Mouse (Mus musculus) forebrain, embryonic 13.5 days (tissue): ENCODE results near the gene Gm42669. TPM values are rescaled to one million over a fixed set of nuclear protein-coding genes. Genes with fewer than 3 reads are reported as not detected.

Experiments used
- ATAC-seq: fragments of 200-750 bp; cut with Nextera tagmentation; 2 replicates; pipeline ENCODE4 v1.8.0; 2017
- H3K27ac ChIP-seq: fragments of 300-500 bp; sonication (generic); 2 replicates; pipeline ENCODE4 v1.5.1; 2015; ENCODE audit warnings: inconsistent platforms, mild to moderate bottlenecking, moderate library complexity
- H3K27me3 ChIP-seq: fragments of 300-500 bp; sonication (generic); 2 replicates; pipeline ENCODE4 v1.6.1; 2015; ENCODE audit warnings: mild to moderate bottlenecking, inconsistent platforms
- H3K36me3 ChIP-seq: fragments of 300-500 bp; sonication (generic); 2 replicates; pipeline ENCODE4 v1.6.1; 2015; ENCODE audit warnings: mild to moderate bottlenecking, inconsistent platforms; ENCODE audit not compliant: poor library complexity, severe bottlenecking
- H3K4me1 ChIP-seq: fragments of 300-500 bp; sonication (generic); 2 replicates; pipeline ENCODE4 v1.6.1; 2015; ENCODE audit warnings: inconsistent platforms
- H3K4me2 ChIP-seq: fragments of 300-500 bp; sonication (generic); 2 replicates; pipeline ENCODE4 v1.6.1; 2015; ENCODE audit warnings: inconsistent platforms, mild to moderate bottlenecking, moderate library complexity
- H3K4me3 ChIP-seq: fragments of 300-500 bp; sonication (generic); 2 replicates; pipeline ENCODE4 v1.5.1; 2015; ENCODE audit warnings: mild to moderate bottlenecking, inconsistent platforms
- H3K9ac ChIP-seq: fragments of 300-500 bp; sonication (generic); 2 replicates; pipeline ENCODE4 v1.6.1; 2015; ENCODE audit warnings: mild to moderate bottlenecking, inconsistent platforms
- H3K9me3 ChIP-seq: fragments of 300-500 bp; sonication (generic); replicated peaks from 2 replicates; pipeline ENCODE4 v1.6.1; 2016; ENCODE audit warnings: inconsistent platforms
- WGBS: fragments of 180-500 bp; shearing (Covaris S2); methylation state at CpG from one replicate; pipeline ENCODE4 v1.1.7; 2015; 5-methylcytosine and 5-hydroxymethylcytosine counted together
- polyA plus RNA-seq: library from polyadenylated mRNA; unstranded; fragments of >200 nt; fragmentation: Nextera tagmentation; extraction: Ambion mirVana; gene quantifications from 2 replicates; pipeline ENCODE4 v1.2.1, GENCODE M21; 2015

Gm42669 gene
- polyA plus RNA-seq, 1 experiment from 2014 or later = 0.57 TPM

DNA sequence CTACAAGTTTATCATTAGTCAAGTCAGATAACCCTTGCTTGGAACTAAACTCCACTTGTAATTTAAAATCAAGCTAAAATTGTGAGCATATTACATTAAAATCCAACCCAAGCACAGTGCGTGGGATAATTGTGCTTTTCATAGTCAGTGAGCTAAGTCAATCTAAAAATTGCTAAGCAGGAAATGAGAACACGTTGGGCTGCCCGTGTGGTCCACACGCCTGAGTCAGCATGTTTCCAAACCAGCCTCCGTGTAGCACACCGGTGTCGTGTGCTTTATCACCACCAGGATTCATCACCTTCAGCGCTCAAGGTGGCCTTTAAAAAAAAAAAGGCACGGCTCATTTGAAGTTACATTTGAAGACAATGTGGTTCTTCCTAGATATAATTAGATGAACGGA, 16.9 kb downstream of the Gm42669 start:
- Histone ChIP-seq H3K9me3 (no peaks in the 10 kb centered on the region), H3K27me3 (no peaks in the 10 kb centered on the region), H3K4me1 (no peaks in the 10 kb centered on the region), H3K36me3 (no peaks in the 10 kb centered on the region), H3K9ac (no peak overlapping the region), H3K4me3 (no peak overlapping the region), H3K27ac (no peak overlapping the region), H3K4me2 (no peak overlapping the region)
- WGBS = 92% methylated on average over 10 of the region's 10 CpGs
- no peak for ATAC-seq

GRCm38 (mm10) chr5:107528856-107529255, 21.4 kb downstream of the Gm42669 start:
- Histone ChIP-seq H3K9me3 (no peaks in the 10 kb centered on the region), H3K36me3 (no peaks in the 10 kb centered on the region), H3K4me2 (no peak overlapping the region), H3K4me3 (no peak overlapping the region), H3K9ac (no peak overlapping the region), H3K27me3 (no peaks in the 10 kb centered on the region), H3K27ac (no peak overlapping the region), H3K4me1 (no peaks in the 10 kb centered on the region)
- no peak for ATAC-seq
- whole genome bisulfite sequencing = 92% methylated on average over 3 of the region's 3 CpGs

DNA sequence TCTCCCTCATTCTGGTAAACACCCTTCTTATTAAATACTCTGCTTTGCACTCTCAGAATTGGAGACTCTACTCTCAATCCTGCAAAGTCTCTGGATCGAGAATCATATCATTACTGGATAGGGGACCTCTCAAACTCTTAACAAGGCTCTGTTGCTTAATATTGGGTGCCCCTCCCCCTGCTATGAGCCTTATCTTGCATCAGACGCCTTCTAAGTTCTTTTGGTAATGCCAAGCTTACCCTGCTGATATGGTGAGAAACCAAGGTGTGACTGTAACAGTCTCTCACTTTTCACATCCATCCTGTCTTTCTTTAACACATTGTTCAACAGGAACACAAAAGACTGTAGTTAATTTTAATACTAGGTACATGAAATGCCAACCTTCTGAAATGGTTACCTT, 26.2 kb downstream of the Gm42669 start:
- Histone ChIP-seq H3K4me2 (no peak overlapping the region), H3K27ac (no peak overlapping the region), H3K9me3 (no peaks in the 10 kb centered on the region), H3K27me3 (no peaks in the 10 kb centered on the region), H3K4me3 (no peak overlapping the region), H3K9ac (no peak overlapping the region), H3K4me1 (no peaks in the 10 kb centered on the region), H3K36me3 (no peaks in the 10 kb centered on the region)
- WGBS = 63% methylated on average over 2 of the region's 2 CpGs
- no peak for ATAC-seq

- Histone ChIP-seq H3K36me3 (no peaks in the 10 kb centered on the region), H3K4me1 (no peaks in the 10 kb centered on the region), H3K4me2 (no peak within 1 kb of the TSS), H3K27ac (no peak within 1 kb of the TSS), H3K27me3 (no peaks in the 10 kb centered on the region), H3K9me3 (no peaks in the 10 kb centered on the region), H3K9ac (no peak within 1 kb of the TSS), H3K4me3 (no peak within 1 kb of the TSS)
- 83% methylated on average over 15 of the region's 15 CpGs for WGBS
- no peak for ATAC-seq
Observed at GRCm38 (mm10) chr5:107534581-107534980, 27.2 kb downstream of the Gm42669 start, which contains the start of gene 1700028K03Rik. Gene 1700028K03Rik (plus strand): TSS chr5:107534709.

- no peaks in the 10 kb centered on the region for H3K36me3 ChIP-seq
- H3K4me3 ChIP-seq = no peak overlapping the region
- 20% methylated on average over 7 of the region's 7 CpGs for WGBS
- H3K4me1 ChIP-seq = 0 out of 2 replicates have a peak, but pooled peaks cover 4% of the 10 kb centered on the region
- no peak for ATAC-seq
- no peak overlapping the region for H3K27ac ChIP-seq
- no peaks in the 10 kb centered on the region for H3K9me3 ChIP-seq
- H3K27me3 ChIP-seq = no peaks in the 10 kb centered on the region
- H3K4me2 ChIP-seq = no peak overlapping the region
- no peak overlapping the region for H3K9ac ChIP-seq
Observed at GRCm38 (mm10) chr5:107541696-107542095, 34.3 kb downstream of the Gm42669 start.

GRCm38 (mm10) chr5:107545927-107546326, 38.5 kb downstream of the Gm42669 start:
- H3K36me3 ChIP-seq = peaks cover 9% of the 10 kb centered on the region
- no peaks in the 10 kb centered on the region for H3K27me3 ChIP-seq
- H3K27ac ChIP-seq = no peak overlapping the region
- ATAC-seq = no peak
- 82% methylated on average over 4 of the region's 4 CpGs for WGBS
- H3K4me2 ChIP-seq = no peak overlapping the region
- H3K9me3 ChIP-seq = no peaks in the 10 kb centered on the region
- no peak overlapping the region for H3K4me3 ChIP-seq
- H3K4me1 ChIP-seq = 0 out of 2 replicates have a peak, but pooled peaks cover 4% of the 10 kb centered on the region
- no peak overlapping the region for H3K9ac ChIP-seq

DNA sequence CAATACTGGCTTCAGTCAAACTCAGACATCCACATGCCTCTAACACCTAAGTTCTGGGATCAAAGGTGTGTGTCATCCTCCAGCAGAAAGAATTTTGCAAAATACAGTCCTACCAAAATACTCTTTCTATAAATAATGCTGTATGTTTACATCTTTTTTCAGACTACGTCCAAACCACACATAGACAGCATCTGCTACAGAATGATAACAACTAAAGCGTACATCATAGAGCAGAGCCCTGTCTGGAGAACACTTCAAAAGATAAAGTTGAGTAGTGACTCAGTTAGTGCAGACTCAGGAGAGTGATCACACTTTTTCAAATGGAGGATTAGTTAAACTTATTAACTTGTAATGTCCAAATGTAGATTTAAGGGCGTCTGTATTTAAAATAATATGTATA, 40.5 kb downstream of the Gm42669 start:
- Histone ChIP-seq H3K9me3 (no peaks in the 10 kb centered on the region), H3K27me3 (no peaks in the 10 kb centered on the region), H3K4me1 (no peaks in the 10 kb centered on the region), H3K36me3 (peaks cover 18% of the 10 kb centered on the region), H3K27ac (no peak overlapping the region), H3K4me3 (no peak overlapping the region), H3K9ac (no peak overlapping the region), H3K4me2 (no peak overlapping the region)
- ATAC-seq = no peak
- WGBS = 90% methylated on average over 3 of the region's 3 CpGs

- no peak overlapping the region for H3K27ac ChIP-seq
- no peaks in the 10 kb centered on the region for H3K9me3 ChIP-seq
- no peak overlapping the region for H3K9ac ChIP-seq
- H3K4me2 ChIP-seq = no peak overlapping the region
- H3K27me3 ChIP-seq = no peaks in the 10 kb centered on the region
- 91% methylated on average over 3 of the region's 3 CpGs for WGBS
- peaks cover 18% of the 10 kb centered on the region for H3K36me3 ChIP-seq
- H3K4me3 ChIP-seq = no peak overlapping the region
- H3K4me1 ChIP-seq = no peaks in the 10 kb centered on the region
- no peak for ATAC-seq
Observed at GRCm38 (mm10) chr5:107548444-107548843, 41.0 kb downstream of the Gm42669 start.

DNA sequence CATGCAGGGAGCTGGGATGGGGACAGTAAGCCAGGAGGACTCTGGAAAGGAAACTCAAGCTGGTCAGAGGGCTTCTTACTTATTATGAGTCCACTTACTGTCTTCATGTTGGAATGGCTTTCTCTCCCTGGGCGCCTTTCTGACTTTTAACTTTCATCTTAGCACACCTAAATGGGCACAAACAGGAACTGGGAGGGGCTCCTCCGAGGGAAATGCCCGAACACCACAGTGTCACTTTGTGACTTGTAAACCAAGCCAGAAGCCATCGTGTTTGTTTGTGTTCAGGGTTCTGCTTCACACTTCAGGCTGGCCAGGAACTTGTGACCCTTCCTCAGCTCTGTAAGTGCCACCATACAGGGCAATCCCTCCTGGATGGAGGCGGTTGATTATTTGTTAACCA, 46.9 kb downstream of the Gm42669 start:
- Histone ChIP-seq H3K27me3 (no peaks in the 10 kb centered on the region), H3K4me2 (no peak overlapping the region), H3K27ac (no peak overlapping the region), H3K4me1 (no peaks in the 10 kb centered on the region), H3K36me3 (peaks cover 38% of the 10 kb centered on the region), H3K4me3 (no peak overlapping the region), H3K9me3 (no peaks in the 10 kb centered on the region), H3K9ac (no peak overlapping the region)
- ATAC-seq = no peak
- WGBS = 96% methylated on average over 5 of the region's 5 CpGs

DNA sequence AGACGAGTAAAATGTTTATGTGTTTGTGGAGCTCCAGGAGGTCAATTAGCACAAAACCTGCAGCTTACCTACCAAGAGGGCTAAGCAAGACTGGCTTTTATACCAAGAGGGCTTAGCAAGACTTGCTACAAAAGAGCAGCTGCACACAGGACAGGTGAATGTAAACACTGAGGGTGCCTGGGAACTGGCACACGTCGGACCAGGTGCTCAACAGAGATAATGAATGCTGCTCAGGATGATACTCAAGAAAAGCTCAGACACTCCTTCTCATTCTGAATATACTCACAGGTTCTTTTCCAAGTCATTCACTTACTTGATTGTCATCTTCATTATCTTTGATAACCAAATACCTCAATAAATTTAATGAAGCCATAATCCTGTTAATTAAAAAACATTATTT, 49.5 kb downstream of the Gm42669 start:
- Histone ChIP-seq H3K9me3 (no peaks in the 10 kb centered on the region), H3K4me1 (no peaks in the 10 kb centered on the region), H3K27ac (no peak overlapping the region), H3K9ac (no peak overlapping the region), H3K4me2 (no peak overlapping the region), H3K27me3 (no peaks in the 10 kb centered on the region), H3K36me3 (peaks cover 50% of the 10 kb centered on the region), H3K4me3 (no peak overlapping the region)
- ATAC-seq = no peak
- 86% methylated on average over 3 of the region's 3 CpGs for WGBS

GRCm38 (mm10) chr5:107569148-107569547, 61.7 kb downstream of the Gm42669 start:
- no peaks in the 10 kb centered on the region; the same call in 1 of the 2 replicates for H3K9me3 ChIP-seq
- H3K9ac ChIP-seq = no peak overlapping the region
- H3K36me3 ChIP-seq = peaks cover 58% of the 10 kb centered on the region
- WGBS = 93% methylated on average over 9 of the region's 9 CpGs
- ATAC-seq = no peak
- no peaks in the 10 kb centered on the region for H3K4me1 ChIP-seq
- no peak overlapping the region for H3K4me3 ChIP-seq
- H3K27ac ChIP-seq = no peak overlapping the region
- no peak overlapping the region for H3K4me2 ChIP-seq
- H3K27me3 ChIP-seq = no peaks in the 10 kb centered on the region

- H3K4me2 ChIP-seq = peak within 1 kb of the TSS; percentile 67
- H3K27me3 ChIP-seq = no peaks in the 10 kb centered on the region
- H3K4me3 ChIP-seq = peak within 1 kb of the TSS; percentile 69
- under 1% methylated on average over 41 of the region's 64 CpGs for WGBS
- peaks cover 16% of the 10 kb centered on the region for H3K36me3 ChIP-seq
- no peaks in the 10 kb centered on the region for H3K9me3 ChIP-seq
- H3K4me1 ChIP-seq = peaks cover 10% of the 10 kb centered on the region; the same call in 1 of the 2 replicates
- H3K9ac ChIP-seq = peak within 1 kb of the TSS; percentile 80
- peak within 1 kb of the TSS; percentile 78 for H3K27ac ChIP-seq
- peak; percentile 96 for ATAC-seq
Observed at GRCm38 (mm10) chr5:107597301-107598077, 90.1 kb downstream of the Gm42669 start, which contains the start of the genes Rpap2 and Glmn. Gene Rpap2 (plus strand): TSS chr5:107597373. Gene Glmn (minus strand): TSS chr5:107597888.
